Mouse (Mus musculus): ENCODE data around the gene Rnf213. TPM values are rescaled to one million over a fixed set of nuclear protein-coding genes. Genes with fewer than 3 reads are reported as not detected.
A peak's percentile ranks its signal among the peaks of the same experiment; 100 is the strongest.

The Rnf213 gene
- total RNA-seq, 2 experiments from 2014 or later = 79.4 to 90.7 TPM

DNA sequence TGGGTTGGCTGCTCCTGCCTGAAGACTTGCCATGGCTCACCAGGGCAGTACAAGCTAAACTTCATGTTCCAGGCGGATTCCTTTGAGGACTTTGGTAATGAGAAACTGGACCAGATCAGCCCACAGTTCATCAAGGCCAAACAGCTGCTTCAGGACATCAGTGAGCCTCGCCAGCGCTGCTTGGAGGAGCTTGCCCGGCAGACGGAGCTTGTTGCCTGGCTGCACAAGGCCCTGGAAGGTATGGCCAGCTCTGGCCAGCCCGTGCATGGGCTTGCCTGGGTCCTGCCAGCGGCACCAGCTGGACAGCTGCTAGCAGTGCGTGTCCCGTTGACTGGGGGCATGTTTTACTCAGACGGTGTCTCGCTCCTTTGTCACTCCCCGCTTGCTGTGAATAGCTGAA is 38.6 kb downstream of the Rnf213 start:
- no peak for ATAC-seq (replicated peaks; ENCODE audit: low FRiP score, poor library complexity, severe bottlenecking)

- ATAC-seq (replicated peaks; ENCODE audit: low FRiP score, poor library complexity, severe bottlenecking) = peak; percentile 60
These were observed 39.8 kb downstream of the Rnf213 start for GRCm38 (mm10) chr11:119432706-119433105.

- no peak for ATAC-seq (replicated peaks; ENCODE audit: low FRiP score, poor library complexity, severe bottlenecking)
These were observed 41.4 kb downstream of the Rnf213 start for GRCm38 (mm10) chr11:119434316-119434715.

GRCm38 (mm10) chr11:119435880-119436872 is 43.3 kb downstream of the Rnf213 start:
- no peak for ATAC-seq (replicated peaks; ENCODE audit: low FRiP score, poor library complexity, severe bottlenecking)

GRCm38 (mm10) chr11:119438776-119439175 is 45.9 kb downstream of the Rnf213 start:
- ATAC-seq (replicated peaks; ENCODE audit: low FRiP score, poor library complexity, severe bottlenecking) = no peak

- no peak for ATAC-seq (replicated peaks; ENCODE audit: low FRiP score, poor library complexity, severe bottlenecking)
These were observed 49.3 kb downstream of the Rnf213 start for GRCm38 (mm10) chr11:119442199-119442598.

- ATAC-seq (replicated peaks; ENCODE audit: low FRiP score, poor library complexity, severe bottlenecking) = no peak
These were observed 50.5 kb downstream of the Rnf213 start for GRCm38 (mm10) chr11:119443442-119443841.

DNA sequence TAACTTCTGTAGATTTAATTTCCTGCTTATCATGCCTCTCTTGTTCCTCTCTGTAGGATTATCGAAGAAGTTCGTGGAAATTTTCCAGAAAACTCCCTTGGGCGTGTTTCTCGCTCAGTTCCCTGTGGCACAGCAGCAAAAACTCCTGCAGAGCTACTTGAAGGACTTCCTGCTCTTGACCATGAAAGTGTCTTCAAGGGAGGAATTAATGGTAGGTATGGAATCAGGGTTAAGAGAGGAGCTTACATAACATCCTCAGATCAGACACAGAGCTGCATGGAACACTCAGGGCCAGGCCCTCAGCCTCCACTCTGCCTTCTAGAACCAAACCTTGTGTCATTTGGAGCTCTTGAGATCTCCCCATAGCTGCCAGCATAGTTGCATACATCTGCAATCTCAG is 63.2 kb downstream of the Rnf213 start:
- no peak for ATAC-seq (replicated peaks; ENCODE audit: low FRiP score, poor library complexity, severe bottlenecking)

GRCm38 (mm10) chr11:119477876-119478275 is 85.0 kb downstream of the Rnf213 start:
- no peak for ATAC-seq (replicated peaks; ENCODE audit: low FRiP score, poor library complexity, severe bottlenecking)

DNA sequence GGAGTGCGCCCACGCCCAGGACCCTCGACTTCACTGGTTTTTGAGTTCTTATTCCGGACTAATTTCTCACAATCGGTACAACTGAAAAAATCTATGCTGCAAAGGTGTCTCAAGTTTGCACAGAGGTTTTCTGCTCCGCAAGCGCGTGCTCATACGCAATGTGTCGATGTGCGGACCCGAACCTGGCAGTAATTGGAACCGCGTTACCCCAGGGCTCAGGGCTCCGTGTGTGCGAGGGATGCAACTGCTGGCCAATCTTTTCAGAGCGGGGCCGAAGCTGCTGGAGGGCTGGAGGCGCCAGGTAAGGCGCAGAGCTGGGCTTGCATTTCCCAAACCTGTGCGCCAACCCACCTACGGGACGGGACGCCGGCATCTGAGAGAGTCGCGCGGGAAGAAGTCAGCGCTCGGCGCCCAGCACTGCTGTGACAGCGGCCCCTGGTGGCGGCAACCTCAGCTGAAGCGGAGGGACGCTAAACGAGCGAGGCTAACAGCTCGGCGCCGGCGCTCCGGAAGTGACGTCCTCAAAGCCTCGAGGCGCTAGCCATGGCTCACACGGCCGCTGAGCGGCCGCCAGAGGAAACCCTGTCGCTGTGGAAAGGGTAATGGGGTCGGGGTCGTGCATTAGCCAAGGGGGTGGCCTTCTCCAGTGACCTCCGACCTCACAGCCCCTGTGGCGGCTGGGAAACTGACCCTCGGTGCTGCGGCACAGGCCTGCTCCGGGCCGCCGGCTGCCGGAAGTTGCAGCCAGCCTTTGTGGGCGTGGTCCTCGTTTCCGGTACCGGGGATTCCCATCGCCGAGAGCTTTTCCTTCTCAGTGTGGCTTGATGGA is 98.2 kb downstream of the Rnf213 start, which contains the start of gene Endov:
Endov (plus strand) TSS at position 487 of the 829 bp plus-strand sequence.
- ATAC-seq (replicated peaks; ENCODE audit: low FRiP score, poor library complexity, severe bottlenecking) = peak; percentile 97

GRCm38 (mm10) chr11:119491690-119492087 is 98.8 kb downstream of the Rnf213 start:
- ATAC-seq (replicated peaks; ENCODE audit: low FRiP score, poor library complexity, severe bottlenecking) = no peak

GRCm38 (mm10) chr11:119492830-119493229 is 99.9 kb downstream of the Rnf213 start:
- ATAC-seq (replicated peaks; ENCODE audit: low FRiP score, poor library complexity, severe bottlenecking) = no peak

GRCm38 (mm10) chr11:119493516-119493915 is 100.6 kb downstream of the Rnf213 start:
- ATAC-seq (replicated peaks; ENCODE audit: low FRiP score, poor library complexity, severe bottlenecking) = no peak

GRCm38 (mm10) chr11:119496147-119496546 is 103.2 kb downstream of the Rnf213 start:
- no peak for ATAC-seq (replicated peaks; ENCODE audit: low FRiP score, poor library complexity, severe bottlenecking)

- no peak for ATAC-seq (replicated peaks; ENCODE audit: low FRiP score, poor library complexity, severe bottlenecking)
These were observed 104.6 kb downstream of the Rnf213 start for GRCm38 (mm10) chr11:119497451-119497850.

- no peak for ATAC-seq (replicated peaks; ENCODE audit: low FRiP score, poor library complexity, severe bottlenecking)
These were observed 106.4 kb downstream of the Rnf213 start for GRCm38 (mm10) chr11:119499297-119499696.

DNA sequence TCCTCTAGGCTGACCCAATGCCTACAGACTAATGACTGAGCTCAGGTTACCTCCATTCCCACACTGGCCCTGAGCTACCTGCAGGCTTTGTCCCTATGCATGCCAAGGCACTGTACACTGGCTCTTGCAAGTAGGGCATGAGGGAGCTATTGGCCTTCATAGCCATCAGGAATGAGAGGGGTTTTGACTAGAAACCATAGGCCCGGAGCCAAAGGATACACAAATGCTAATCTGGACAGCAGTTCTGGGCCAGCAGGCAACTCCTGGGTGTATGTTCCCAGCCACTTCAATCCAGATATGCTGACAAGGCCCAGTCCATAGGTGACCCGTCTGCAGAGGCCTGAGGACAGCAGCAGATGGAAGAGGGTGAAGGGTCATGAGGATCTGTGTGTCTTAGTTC is 107.1 kb downstream of the Rnf213 start:
- no peak for ATAC-seq (replicated peaks; ENCODE audit: low FRiP score, poor library complexity, severe bottlenecking)

- ATAC-seq (replicated peaks; ENCODE audit: low FRiP score, poor library complexity, severe bottlenecking) = peak; percentile 78
These were observed 110.8 kb downstream of the Rnf213 start for GRCm38 (mm10) chr11:119503675-119504074.

- no peak for ATAC-seq (replicated peaks; ENCODE audit: low FRiP score, poor library complexity, severe bottlenecking)
These were observed 113.5 kb downstream of the Rnf213 start for GRCm38 (mm10) chr11:119506386-119506785.

GRCm38 (mm10) chr11:119507772-119508171 is 114.9 kb downstream of the Rnf213 start:
- no peak for ATAC-seq (replicated peaks; ENCODE audit: low FRiP score, poor library complexity, severe bottlenecking)

All from erythroblast, adult 5-6 weeks (primary cell).